In genomic region chr7:48894152-48894551, GRCm38 (mm10) we compare ENCODE assay signal across 7 mouse cellular contexts. TPM values are rescaled to one million over a fixed set of nuclear protein-coding genes. Genes with fewer than 3 reads are reported as not detected.
DNase-seq lines count a peak whose midpoint lies in the region; ATAC-seq and TF ChIP-seq lines count a peak whose summit lies in the region.

No protein-coding gene starts in this region.

- no peak overlapping the region for H3K27ac ChIP-seq in layer of hippocampus, adult 2 months

- peak; percentile 99 for TF ChIP-seq CTCF in layer of hippocampus, adult 2 months (conservative IDR thresholded peaks at IDR 0.05)

- peak; percentile 65 for ATAC-seq in CD4-positive, CD25-positive, alpha-beta regulatory T cell, adult 4 months

- DNase-seq in Muller cell, postnatal 12 days (ENCODE audit: inconsistent ontology term) = peak; percentile 60
- DNase-seq in cerebellum, postnatal 14 days = peak; percentile 89
- DNase-seq in gastrocnemius, postnatal 4 days (ENCODE audit: low spot score in 2 of 2) = peak; percentile 31 to 49
- peak; percentile 44 to 73 for DNase-seq in layer of hippocampus, adult 2 months (ENCODE audit: low spot score in 2 of 2)
- DNase-seq in lung, postnatal 14 days = peak; percentile 78
- peak; percentile 77 to 87 for DNase-seq in right cerebral cortex, postnatal 10 days (ENCODE audit: low spot score in 2 of 2)

- H3K4me3 ChIP-seq in layer of hippocampus, adult 2 months = no peak overlapping the region

RNA-seq across cellular contexts. Expression of gene E2f8, which starts 12.8 kb away (rescaled TPM):
- polyA plus RNA-seq in CD4-positive, CD25-positive, alpha-beta regulatory T cell, adult 4 months (2017; shearing (Covaris generic)) = 1 to 10 TPM; 1.1 to 3.2 TPM
- total RNA-seq in gastrocnemius, postnatal 4 days (2021) = 10 to 100 TPM; 11.7 to 12.8 TPM
- total RNA-seq in layer of hippocampus, adult 2 months (2021) = under 1 TPM; 0.25 to 0.49 TPM

RNA-seq across cellular contexts. Expression of gene Nav2, which starts 14.4 kb away (rescaled TPM):
- 10 to 100 TPM; 30.6 to 45.1 TPM for polyA plus RNA-seq in CD4-positive, CD25-positive, alpha-beta regulatory T cell, adult 4 months (2017; shearing (Covaris generic))
- 10 to 100 TPM; 79.5 to 86.2 TPM for total RNA-seq in gastrocnemius, postnatal 4 days (2021)
- 100 to 1,000 TPM in 1 of 2 experiments, 10 to 100 TPM in 1; 84.8 to 106 TPM for total RNA-seq in layer of hippocampus, adult 2 months (2021)

RNA-seq across cellular contexts. Expression of gene Csrp3, which starts 46.3 kb away (rescaled TPM):
- not detected for polyA plus RNA-seq in CD4-positive, CD25-positive, alpha-beta regulatory T cell, adult 4 months (2017; shearing (Covaris generic))
- 100 to 1,000 TPM; 274 to 301 TPM for total RNA-seq in gastrocnemius, postnatal 4 days (2021)
- total RNA-seq in layer of hippocampus, adult 2 months (2021) = not detected

Comparison
In these comparisons a context has a peak if more than half of its experiments do, and no peak if none do; other contexts are left out.
1. RNA of gene E2f8, which starts 12.8 kb away (total RNA-seq): 11.7 to 12.8 TPM in gastrocnemius, postnatal 4 days; 0.25 to 0.49 TPM in layer of hippocampus, adult 2 months; every median in the first group is over 4 times any median in the second.
2. RNA of gene Csrp3, which starts 46.3 kb away (total RNA-seq): 274 to 301 TPM in gastrocnemius, postnatal 4 days; not detected in layer of hippocampus, adult 2 months; every median in the first group is over 100 times any median in the second.
3. Peak in every context shown above with its lines, with median percentiles within 50 percentile points of each other: DNase-seq.